Mouse (Mus musculus): Measurements from ENCODE around the gene Fbxl19.

Gene Fbxl19

DNA sequence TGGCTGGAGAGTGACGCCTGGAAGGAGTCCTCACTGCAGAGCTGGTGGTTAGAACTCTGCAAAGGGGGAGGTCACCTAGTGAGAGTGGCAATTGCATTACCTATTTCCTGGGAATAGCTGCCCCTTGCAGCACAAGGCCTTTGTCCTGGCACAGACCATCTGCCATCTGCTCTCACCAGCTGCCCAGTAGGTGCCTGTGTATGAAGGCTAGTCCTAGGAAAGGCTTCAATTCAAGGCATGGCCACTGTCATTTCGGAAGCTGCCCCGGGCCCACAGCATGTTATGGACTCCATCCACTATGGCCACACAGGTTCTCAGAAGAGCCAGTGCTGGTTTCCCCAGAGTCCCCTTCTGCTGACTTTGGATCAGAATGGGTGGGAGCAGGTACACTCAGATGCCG lies 54.2 kb downstream of the Fbxl19 start:
- POLR2A ChIA-PET, result interaction anchor here in 3 of 4 experiments (0.6 to 3.4 kb wide), 12 partner anchors 11 to 916 kb away, joined by 3 to 16 read pairs (median 5); partner anchors contain the start of genes Gm49388 (in 1 of the 3), Orai3 (in 1 of the 3), Setd1a (in 1 of the 3) and Zfp629 (in 1 of the 3)
- CTCF ChIA-PET, result interaction anchor here in 2 of 4 experiments (1.0 to 2.0 kb wide), 4 partner anchors 18 to 69 kb away, joined by 3 to 7 read pairs (median 5); no protein-coding TSS in a partner anchor

DNA sequence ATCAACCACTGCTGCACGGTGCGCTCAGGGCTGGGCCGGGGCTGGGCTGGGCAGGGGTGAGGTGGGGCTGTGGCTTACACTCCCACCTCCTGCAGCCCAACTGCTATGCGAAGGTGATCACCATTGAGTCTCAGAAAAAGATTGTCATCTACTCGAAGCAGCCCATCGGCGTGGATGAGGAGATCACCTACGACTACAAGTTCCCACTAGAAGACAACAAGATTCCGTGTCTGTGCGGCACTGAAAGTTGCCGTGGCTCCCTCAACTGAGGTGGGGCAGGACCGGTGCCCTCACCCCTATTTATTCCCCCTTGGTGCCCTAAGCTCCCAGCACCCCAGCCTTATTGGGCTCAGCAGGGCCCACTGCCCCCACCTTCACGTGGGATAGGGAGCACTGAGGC lies 54.9 kb downstream of the Fbxl19 start:
- ChIA-PET CTCF (interaction anchor here in 2 of 4 experiments (0.6 to 2.0 kb wide), 2 partner anchors 25 to 60 kb away, joined by 3 to 7 read pairs; no protein-coding TSS in a partner anchor), POLR2A (interaction anchor here in 3 of 4 experiments (0.6 to 3.1 kb wide), 9 partner anchors 12 to 137 kb away, joined by 3 to 32 read pairs (median 4); partner anchors contain the start of genes Gm21974 (in 1 of the 3), Setd1a (in 1 of the 3) and Vkorc1 (in 1 of the 3))

DNA sequence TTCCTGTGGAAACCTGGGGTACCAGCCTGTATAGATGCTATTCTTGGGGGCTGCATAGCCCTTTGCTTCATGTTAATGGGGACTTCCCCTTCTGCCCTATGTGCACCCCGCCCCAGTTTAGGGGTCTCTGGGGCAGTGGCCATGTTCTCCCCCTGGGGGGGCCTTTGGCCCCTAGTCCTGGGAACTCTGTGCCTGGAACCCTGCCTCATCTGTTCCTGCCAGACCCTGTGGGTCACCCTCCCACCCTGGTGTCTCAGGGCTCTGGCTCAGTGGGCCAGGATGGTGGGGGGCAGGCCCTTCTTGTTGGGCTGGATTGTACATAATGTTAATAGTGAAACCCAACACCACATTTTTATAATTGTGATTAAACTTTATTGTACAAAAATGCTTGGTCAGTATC lies 55.4 kb downstream of the Fbxl19 start:
- POLR2A ChIA-PET, result interaction anchor here in 3 of 4 experiments (0.6 to 3.4 kb wide), 8 partner anchors 12 to 167 kb away, joined by 3 to 32 read pairs (median 8); partner anchors contain the start of genes Fus (in 1 of the 3), Gm21974 (in 1 of the 3), Setd1a (in 1 of the 3) and Vkorc1 (in 1 of the 3)
- CTCF ChIA-PET, result interaction anchor here in 1 of 4 experiments (2.0 to 3.2 kb wide), 2 partner anchors 26 to 124 kb away, joined by 7 to 16 read pairs; no protein-coding TSS in a partner anchor

DNA sequence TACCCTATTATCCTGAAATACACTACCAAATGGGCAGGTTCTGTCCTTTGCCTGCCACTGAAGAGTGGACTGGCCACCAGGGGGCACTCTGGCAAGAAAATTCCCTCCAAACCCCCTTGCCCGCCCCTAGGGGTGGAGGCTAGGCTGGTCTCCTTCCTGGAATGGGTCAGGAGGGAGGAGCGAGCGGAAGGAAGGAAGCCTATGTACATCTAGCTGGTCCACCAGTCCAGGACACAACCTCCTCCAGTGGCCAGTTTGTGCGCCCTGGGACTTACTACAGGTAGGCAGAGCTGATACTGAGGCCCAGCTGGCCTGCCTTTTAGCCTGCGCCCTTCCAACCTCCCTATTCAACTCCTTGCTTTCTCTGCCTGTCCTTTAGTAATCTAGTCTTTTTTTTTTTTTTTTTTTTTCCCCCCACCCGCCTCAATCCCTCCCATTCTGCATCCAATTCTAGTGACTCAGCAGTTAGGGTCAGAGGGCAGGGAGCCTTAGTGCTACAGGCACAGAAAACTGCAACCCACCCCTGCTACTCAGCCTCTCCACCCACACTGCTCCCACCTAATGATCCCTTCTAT lies 56.2 kb downstream of the Fbxl19 start, which contains the start of gene Hsd3b7:
TSS of gene Hsd3b7 (plus strand) at position 170 of the 575 bp plus-strand sequence.
- CTCF ChIA-PET, result interaction anchor here (0.6 to 3.2 kb wide), 55 partner anchors 8 to 458 kb away, joined by 3 to 18 read pairs (median 4); partner anchors contain the start of genes Bcl7c (in 1 of the 4), Ctf1 (in 1 of the 4), Setd1a (in 1 of the 4) and Stx1b (in 1 of the 4)
- POLR2A ChIA-PET, result interaction anchor here (0.5 to 3.6 kb wide), 72 partner anchors 9 to 410 kb away, joined by 3 to 32 read pairs (median 4); partner anchors contain the start of genes Setd1a (in 4 of the 4), Ctf1 (in 2 of the 4), Fus (in 2 of the 4) and Prss53 (in 2 of the 4)

DNA sequence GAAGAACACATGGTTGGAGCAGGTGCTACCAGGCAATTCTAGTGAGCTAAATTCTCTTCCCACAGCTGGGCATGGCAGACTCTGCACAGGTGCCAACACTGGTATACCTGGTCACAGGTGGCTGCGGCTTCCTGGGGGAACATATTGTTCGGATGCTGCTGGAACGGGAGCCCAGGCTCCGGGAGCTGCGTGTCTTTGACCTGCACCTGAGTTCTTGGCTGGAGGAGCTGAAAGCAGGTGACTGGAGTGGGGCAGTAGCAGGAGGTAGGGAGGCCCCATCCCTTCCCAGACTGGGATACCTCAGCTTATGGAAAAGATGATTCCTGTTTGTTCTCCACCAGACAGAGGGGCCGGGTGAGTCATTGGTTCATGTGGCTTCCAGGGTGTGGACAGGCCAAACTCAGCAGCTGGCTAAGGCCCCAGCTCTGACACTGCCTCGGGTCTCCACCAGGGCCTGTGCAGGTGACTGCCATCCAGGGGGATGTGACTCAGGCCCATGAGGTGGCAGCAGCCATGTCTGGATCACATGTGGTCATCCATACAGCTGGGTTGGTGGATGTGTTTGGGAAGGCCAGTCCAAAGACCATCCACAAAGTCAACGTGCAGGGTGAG lies 56.8 kb downstream of the Fbxl19 start:
- ChIA-PET CTCF (interaction anchor here (0.6 to 3.2 kb wide), 57 partner anchors 8 to 287 kb away, joined by 3 to 18 read pairs (median 4); partner anchors contain the start of genes Bcl7c (in 1 of the 4), Ctf1 (in 1 of the 4), Setd1a (in 1 of the 4) and Stx1b (in 1 of the 4)), POLR2A (interaction anchor here (0.5 to 3.6 kb wide), 79 partner anchors 8 to 409 kb away, joined by 3 to 32 read pairs (median 4); partner anchors contain the start of genes Setd1a (in 4 of the 4), Ctf1 (in 2 of the 4), Fus (in 2 of the 4) and Prss53 (in 2 of the 4))

DNA sequence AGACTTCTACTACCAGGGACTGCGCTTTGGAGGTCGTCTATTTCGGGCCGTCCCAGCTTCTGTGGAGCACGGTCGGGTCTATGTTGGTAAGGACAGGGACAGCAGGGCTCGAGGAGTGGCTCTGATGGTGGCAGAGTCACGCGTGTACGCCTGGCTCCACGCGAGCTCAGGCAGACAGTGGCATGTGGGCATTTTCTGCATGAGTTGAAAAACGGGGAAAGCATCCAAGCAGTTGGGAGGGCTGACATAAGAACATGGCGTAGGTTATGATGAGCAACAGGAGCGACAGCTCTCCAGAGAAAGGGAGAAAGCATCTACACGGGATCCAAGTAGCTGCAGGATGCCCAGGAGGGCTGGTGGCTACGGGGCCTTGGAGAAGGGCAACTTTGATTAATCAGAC lies 58.0 kb downstream of the Fbxl19 start:
- CTCF ChIA-PET, result interaction anchor here in 1 of 4 experiments (0.7 to 3.2 kb wide), 6 partner anchors 14 to 524 kb away, joined by 3 to 18 read pairs (median 8); no protein-coding TSS in a partner anchor
- POLR2A ChIA-PET, result interaction anchor here in 3 of 4 experiments (0.6 to 3.6 kb wide), 21 partner anchors 8 to 420 kb away, joined by 3 to 24 read pairs (median 7); partner anchors contain the start of genes Bcl7c (in 1 of the 3), Ctf1 (in 1 of the 3) and Setd1a (in 1 of the 3)

DNA sequence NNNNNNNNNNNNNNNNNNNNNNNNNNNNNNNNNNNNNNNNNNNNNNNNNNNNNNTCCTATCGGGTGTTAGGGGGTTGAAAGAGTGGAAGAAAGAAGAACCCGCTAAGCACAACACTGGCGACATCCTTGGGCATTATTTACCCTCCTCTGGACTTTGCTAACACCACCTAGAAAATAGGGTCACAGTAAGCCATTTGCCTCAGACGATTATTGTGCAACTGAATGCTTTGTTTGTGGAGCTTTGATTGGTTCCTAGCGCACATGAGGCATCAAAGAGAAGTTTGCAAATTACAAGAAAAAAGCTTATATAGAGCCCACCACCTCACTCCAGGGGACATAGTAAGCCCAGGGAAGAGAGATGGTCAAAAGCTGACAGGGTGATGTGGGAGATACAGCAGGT lies 64.5 kb downstream of the Fbxl19 start:
- POLR2A ChIA-PET, result interaction anchor here (0.5 to 4.0 kb wide), 10 partner anchors 8 to 310 kb away, joined by 3 to 20 read pairs (median 4); partner anchors contain the start of genes Hsd3b7 (in 3 of the 4), Setd1a (in 1 of the 4) and Zfp668 (in 1 of the 4)

DNA sequence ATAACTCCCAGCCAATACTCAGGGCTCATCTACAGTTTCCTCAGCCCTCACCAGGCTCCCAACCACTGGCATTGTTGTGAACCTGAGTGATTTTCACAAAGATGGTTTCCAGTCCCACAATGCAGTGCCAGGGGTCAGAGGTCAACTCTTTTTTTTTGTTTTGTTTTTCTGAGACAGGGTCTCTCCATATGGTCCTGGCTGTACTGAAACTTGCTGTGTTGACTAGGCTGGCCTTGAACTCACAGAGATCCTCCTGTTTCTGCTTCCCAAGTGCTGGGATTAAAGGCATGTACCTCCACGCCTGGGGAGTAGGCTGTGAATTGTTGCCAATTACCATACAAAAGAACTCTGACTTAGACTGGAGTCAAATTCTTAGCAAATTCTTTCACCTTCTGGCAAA lies 65.5 kb downstream of the Fbxl19 start:
- CTCF ChIA-PET, result interaction anchor here in 3 of 4 experiments (0.6 to 2.0 kb wide), 6 partner anchors 9 to 153 kb away, joined by 3 to 7 read pairs (median 6); partner anchors contain the start of genes Hsd3b7 (in 1 of the 3), Stx1b (in 1 of the 3) and Stx4a (in 1 of the 3)
- POLR2A ChIA-PET, result interaction anchor here (0.7 to 4.0 kb wide), 13 partner anchors 9 to 295 kb away, joined by 3 to 20 read pairs (median 5); partner anchors contain the start of genes Hsd3b7 (in 3 of the 4), Setd1a (in 1 of the 4) and Zfp668 (in 1 of the 4)

More for the DNA sequence above, 64.5 kb downstream of the Fbxl19 start:
- CTCF ChIA-PET, result interaction anchor here in 2 of 4 experiments (0.5 to 2.0 kb wide), 3 partner anchors 8 to 134 kb away, joined by 3 to 7 read pairs (median 4); partner anchors contain the start of genes Hsd3b7 (in 1 of the 2), Stx1b (in 1 of the 2) and Stx4a (in 1 of the 2)

DNA sequence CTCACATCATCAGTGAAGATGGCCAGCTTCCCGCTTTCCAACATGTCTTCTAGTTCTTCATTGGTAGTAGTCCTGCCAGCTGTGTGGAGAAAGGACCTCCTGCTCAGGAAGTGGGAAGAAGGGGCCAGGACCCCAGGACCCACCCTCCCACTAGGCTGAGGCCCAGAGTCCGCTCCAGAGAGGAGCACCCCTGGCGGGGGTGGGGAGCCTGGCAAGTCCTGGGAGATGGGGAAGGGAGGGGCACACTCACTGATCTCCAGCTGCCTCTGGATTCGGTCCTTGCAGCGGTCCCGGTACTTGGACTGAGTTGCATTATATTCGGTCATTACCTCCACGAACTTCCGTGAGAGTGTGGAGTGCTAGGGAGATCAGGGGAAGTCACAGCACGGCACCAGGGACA lies 66.3 kb downstream of the Fbxl19 start:
- POLR2A ChIA-PET, result interaction anchor here in 3 of 4 experiments (0.7 to 4.0 kb wide), 10 partner anchors 9 to 296 kb away, joined by 3 to 20 read pairs (median 6); partner anchors contain the start of genes Hsd3b7 (in 2 of the 3) and Setd1a (in 2 of the 3)
- CTCF ChIA-PET, result interaction anchor here in 3 of 4 experiments (0.6 to 1.4 kb wide), 6 partner anchors 10 to 663 kb away, joined by 3 to 7 read pairs (median 4); partner anchors contain the start of gene Hsd3b7 (in 1 of the 3)

DNA sequence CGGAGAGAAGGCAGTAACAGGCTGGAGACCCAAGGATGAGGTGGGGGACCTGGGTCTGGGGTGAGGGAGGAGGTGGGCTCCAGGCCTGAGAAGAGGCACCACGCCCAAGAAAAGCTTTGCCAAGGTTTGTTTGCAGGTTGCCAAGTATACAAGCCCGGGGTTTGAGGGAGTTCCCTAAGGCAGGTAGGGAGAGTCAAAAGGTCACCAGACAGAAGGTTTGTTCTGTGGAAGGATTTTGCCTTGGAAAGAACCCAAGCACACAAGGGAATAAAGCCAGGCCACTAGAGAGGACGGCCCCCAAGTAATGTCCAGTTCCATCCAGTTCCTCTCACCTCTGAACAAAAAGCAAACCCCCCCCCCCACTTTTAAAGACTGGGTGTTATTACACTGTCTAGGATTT lies 66.9 kb downstream of the Fbxl19 start:
- CTCF ChIA-PET, result interaction anchor here in 3 of 4 experiments (0.6 to 1.4 kb wide), 3 partner anchors 10 to 11 kb away, joined by 3 to 5 read pairs (median 4); partner anchors contain the start of gene Hsd3b7 (in 2 of the 3)
- POLR2A ChIA-PET, result interaction anchor here in 3 of 4 experiments (0.5 to 4.0 kb wide), 11 partner anchors 10 to 157 kb away, joined by 3 to 20 read pairs (median 3); partner anchors contain the start of genes Hsd3b7 (in 2 of the 3) and Setd1a (in 1 of the 3)

DNA sequence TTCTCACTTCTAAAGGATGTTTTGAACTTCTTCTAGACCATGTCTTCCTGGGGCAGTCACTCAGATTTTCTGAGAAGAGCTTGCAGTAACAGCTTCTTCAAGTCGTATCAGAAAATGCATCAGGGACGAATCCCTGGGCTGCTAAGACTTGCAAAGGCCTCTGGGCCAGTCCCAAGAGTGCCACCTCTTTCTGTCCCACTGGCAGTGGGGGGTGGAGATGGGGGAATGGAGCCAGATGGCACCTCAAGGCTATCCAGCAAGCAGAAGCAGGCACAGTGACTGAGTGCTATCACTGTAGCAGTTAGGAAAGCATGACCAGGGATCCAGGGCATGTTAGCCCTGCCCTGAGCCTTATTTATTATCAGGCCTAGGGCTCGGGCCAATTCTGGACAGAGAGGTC lies 67.9 kb downstream of the Fbxl19 start:
- ChIA-PET POLR2A (interaction anchor here in 2 of 4 experiments (0.9 to 4.0 kb wide), 7 partner anchors 9 to 40 kb away, joined by 3 to 20 read pairs (median 5); partner anchors contain the start of gene Hsd3b7 (in 2 of the 2)), CTCF (interaction anchor here in 2 of 4 experiments (0.8 to 0.9 kb wide), 2 partner anchors 12 kb away, joined by 3 to 4 read pairs; partner anchors contain the start of gene Hsd3b7 (in 2 of the 2))

DNA sequence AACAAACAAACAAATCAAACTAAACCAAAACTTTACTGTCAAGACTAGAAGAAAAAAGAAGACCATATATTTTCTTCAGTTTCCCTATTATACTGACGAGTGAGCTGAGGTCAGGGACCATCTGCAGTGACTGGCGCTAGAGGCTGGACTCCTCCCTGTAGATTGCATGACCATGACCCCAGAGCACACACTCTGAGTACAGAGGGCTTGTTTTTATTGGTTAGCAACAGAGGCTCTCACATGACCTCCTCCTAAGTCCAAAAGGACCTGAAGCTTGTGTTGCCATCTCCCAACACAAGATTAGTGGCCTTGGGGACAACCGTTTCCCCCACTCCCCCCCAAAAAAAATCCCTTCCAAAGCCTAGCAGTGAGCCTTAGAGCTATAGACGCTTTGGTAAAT lies 69.5 kb downstream of the Fbxl19 start:
- POLR2A ChIA-PET, result interaction anchor here in 3 of 4 experiments (0.7 to 4.9 kb wide), 7 partner anchors 12 to 137 kb away, joined by 3 to 24 read pairs (median 4); partner anchors contain the start of genes Hsd3b7 (in 1 of the 3) and Kat8 (in 1 of the 3)
- CTCF ChIA-PET, result interaction anchor here in 2 of 4 experiments (0.6 to 1.2 kb wide), 4 partner anchors 13 to 1235 kb away, joined by 3 to 6 read pairs (median 4); partner anchors contain the start of genes Hsd3b7 (in 1 of the 2) and Tgfb1i1 (in 1 of the 2)

DNA sequence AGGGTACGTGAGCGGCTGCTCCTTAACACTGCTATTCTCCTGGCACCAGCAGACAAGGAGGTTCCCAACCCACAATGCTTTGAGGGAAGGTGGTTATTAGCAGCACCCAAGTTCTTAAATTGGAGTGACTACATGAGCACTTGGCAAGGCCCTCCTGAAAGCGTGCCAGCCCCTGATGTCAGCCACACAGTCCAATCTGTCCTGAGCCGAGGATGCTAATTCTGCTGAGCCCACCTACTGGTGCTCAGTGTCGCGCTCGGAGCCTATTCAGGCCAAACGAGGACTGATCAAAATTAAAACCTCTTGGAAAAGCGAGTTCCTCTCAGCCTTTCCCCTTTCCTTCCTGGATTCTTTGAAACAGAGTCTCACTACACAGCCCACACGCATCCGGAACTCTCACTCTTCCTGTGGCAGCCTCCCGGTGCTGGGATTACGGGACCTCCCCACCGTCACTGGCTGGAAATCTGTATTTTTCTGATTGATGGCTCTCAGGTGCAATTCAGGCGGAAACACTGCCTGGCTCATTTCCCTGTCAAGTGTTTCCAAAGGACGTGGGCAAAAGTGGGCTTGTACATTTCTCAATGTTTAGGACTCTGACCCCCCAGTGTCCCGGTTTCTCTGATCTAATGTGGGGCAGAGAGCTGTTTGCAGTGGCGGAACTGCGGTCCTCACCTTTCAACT lies 70.0 kb downstream of the Fbxl19 start:
- POLR2A ChIA-PET, result interaction anchor here in 3 of 4 experiments (0.8 to 4.9 kb wide), 11 partner anchors 9 to 139 kb away, joined by 3 to 24 read pairs (median 4); partner anchors contain the start of genes Hsd3b7 (in 1 of the 3), Kat8 (in 1 of the 3) and Setd1a (in 1 of the 3)
- CTCF ChIA-PET, result interaction anchor here in 3 of 4 experiments (0.6 to 1.9 kb wide), 4 partner anchors 13 to 432 kb away, joined by 4 to 11 read pairs (median 6); partner anchors contain the start of genes Hsd3b7 (in 2 of the 3) and Tgfb1i1 (in 1 of the 3)

DNA sequence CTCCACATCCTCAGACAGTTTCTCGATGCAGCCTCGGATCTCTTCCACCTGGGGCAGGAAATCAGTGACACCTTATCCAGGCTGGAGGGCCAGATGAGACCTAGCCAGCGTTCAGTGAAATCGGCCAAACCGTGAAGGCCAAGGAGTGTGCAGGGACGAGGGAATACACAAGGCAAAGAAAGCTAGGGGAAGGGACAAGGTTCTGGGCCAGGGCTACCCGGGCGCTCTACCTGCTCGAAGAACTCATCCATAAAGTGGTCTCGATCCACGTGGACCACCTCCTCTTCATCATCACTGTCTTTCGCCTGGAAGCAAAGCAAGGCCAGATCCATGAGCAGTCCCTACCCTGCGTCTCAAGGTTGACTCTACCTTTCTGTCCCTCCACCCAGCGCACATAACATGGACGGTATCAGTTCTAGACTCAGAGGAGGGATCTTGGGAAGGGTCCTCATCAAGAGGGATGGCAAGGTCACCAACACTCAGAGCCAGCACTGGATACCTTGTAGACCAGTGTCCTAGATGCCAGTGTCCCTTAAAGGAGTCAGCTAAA lies 70.8 kb downstream of the Fbxl19 start:
- ChIA-PET POLR2A (interaction anchor here (0.6 to 4.9 kb wide), 24 partner anchors 10 to 439 kb away, joined by 3 to 24 read pairs (median 4); partner anchors contain the start of genes Hsd3b7 (in 4 of the 4), Kat8 (in 2 of the 4), Fbxl19 (in 1 of the 4) and Setd1a (in 1 of the 4)), CTCF (interaction anchor here (0.9 to 2.6 kb wide), 15 partner anchors 9 to 158 kb away, joined by 3 to 18 read pairs (median 6); partner anchors contain the start of genes Hsd3b7 (in 3 of the 4), Stx1b (in 2 of the 4) and Stx4a (in 2 of the 4))
